Mouse (Mus musculus) midbrain, embryonic 16.5 days (tissue): ENCODE measurements around the gene Rhoh. TPM values are rescaled to one million over a fixed set of nuclear protein-coding genes. Genes with fewer than 3 reads are reported as not detected.

ENCODE experiments used
- ATAC-seq: fragments of 200-750 bp; cut with Nextera tagmentation; 2 replicates; pipeline ENCODE4 v1.8.0; 2017; ENCODE audit warnings: moderate TSS enrichment
- H3K27ac ChIP-seq: fragments of 300-500 bp; sonication (generic); 2 replicates; pipeline ENCODE4 v1.5.1; 2014; ENCODE audit warnings: mild to moderate bottlenecking, low read length, mixed read lengths
- H3K27me3 ChIP-seq: fragments of 300-500 bp; sonication (generic); 2 replicates; pipeline ENCODE4 v1.6.1; 2014; ENCODE audit warnings: low read depth, low read length, mixed read lengths; ENCODE audit not compliant: control insufficient read depth, insufficient read depth
- H3K36me3 ChIP-seq: fragments of 300-500 bp; sonication (generic); 2 replicates; pipeline ENCODE4 v1.6.1; 2014; ENCODE audit warnings: mild to moderate bottlenecking, low read length, moderate library complexity, mixed read lengths; ENCODE audit not compliant: control insufficient read depth, insufficient read depth
- H3K4me1 ChIP-seq: fragments of 300-500 bp; sonication (generic); 2 replicates; pipeline ENCODE4 v1.6.1; 2014; ENCODE audit warnings: mild to moderate bottlenecking, low read length, mixed read lengths; ENCODE audit not compliant: control insufficient read depth, insufficient read depth
- H3K4me2 ChIP-seq: fragments of 300-500 bp; sonication (generic); 2 replicates; pipeline ENCODE4 v1.6.1; 2014; ENCODE audit warnings: mild to moderate bottlenecking, low read length, mixed read lengths
- H3K4me3 ChIP-seq: fragments of 300-500 bp; sonication (generic); 2 replicates; pipeline ENCODE4 v1.5.1; 2014; ENCODE audit warnings: low read depth, mild to moderate bottlenecking, low read length, moderate library complexity, mixed read lengths
- H3K9ac ChIP-seq: fragments of 300-500 bp; sonication (generic); 2 replicates; pipeline ENCODE4 v1.6.1; 2014; ENCODE audit warnings: low read depth, low read length, mixed read lengths
- H3K9me3 ChIP-seq: fragments of 300-500 bp; sonication (generic); replicated peaks from 2 replicates; pipeline ENCODE4 v1.6.1; 2014; ENCODE audit warnings: mild to moderate bottlenecking, low read length, mixed read lengths; ENCODE audit not compliant: control insufficient read depth, poor library complexity, severe bottlenecking
- WGBS: fragments of 180-500 bp; shearing (Covaris S2); extraction: QIAGEN DNeasy Blood & Tissue Kit; methylation state at CpG from one replicate; pipeline ENCODE4 v1.1.7; 2014; 5-methylcytosine and 5-hydroxymethylcytosine counted together
- polyA plus RNA-seq: library from polyadenylated mRNA; unstranded; fragments of >200 nt; fragmentation: Nextera tagmentation; extraction: Ambion mirVana; gene quantifications from 2 replicates; pipeline ENCODE4 v1.2.1, GENCODE M21; 2015

Rhoh gene
- polyA plus RNA-seq, 1 experiment from 2014 or later, result 0.34 TPM

- peak; percentile 71 for ATAC-seq
- Histone ChIP-seq H3K9me3 (no peaks in the 10 kb centered on the region), H3K27me3 (no peaks in the 10 kb centered on the region), H3K27ac (no peak overlapping the region), H3K36me3 (no peaks in the 10 kb centered on the region), H3K4me1 (no peaks in the 10 kb centered on the region), H3K9ac (no peak overlapping the region), H3K4me3 (no peak overlapping the region), H3K4me2 (no peak overlapping the region)
- 58% methylated on average over 9 of the region's 9 CpGs for WGBS
Measured at GRCm38 (mm10) chr5:65937998-65938715, 77.1 kb downstream of the Rhoh start.

- Histone ChIP-seq H3K9ac (no peak overlapping the region), H3K36me3 (no peaks in the 10 kb centered on the region), H3K4me1 (no peaks in the 10 kb centered on the region), H3K4me2 (no peak overlapping the region), H3K27me3 (no peaks in the 10 kb centered on the region), H3K9me3 (no peaks in the 10 kb centered on the region), H3K27ac (no peak overlapping the region), H3K4me3 (no peak overlapping the region)
- 69% methylated on average over 4 of the region's 4 CpGs for WGBS
- ATAC-seq, result no peak
Measured at GRCm38 (mm10) chr5:65941145-65941544, 80.1 kb downstream of the Rhoh start.

Other genes starting within 250 kb of the Rhoh start
- gene Pds5a, start 162.9 kb upstream of the Rhoh start, polyA plus RNA-seq, result 35.8 and 45.4 TPM in 2 replicates
- 14.2 and 19.0 TPM in 2 replicates for gene N4bp2, start 97.7 kb upstream of the Rhoh start, polyA plus RNA-seq
- gene Chrna9, start 73.7 kb downstream of the Rhoh start, polyA plus RNA-seq, result not detected in 2 replicates
- not detected in 2 replicates for gene 9130230L23Rik, start 143.1 kb downstream of the Rhoh start, polyA plus RNA-seq